Mouse (Mus musculus): Measurements from ENCODE around the gene Acaca.
"Not testable (repeated sequence)": the region's sequence is repeated elsewhere in the genome, so short reads cannot be mapped to it uniquely, and the experiment has no call there.

Acaca gene

GRCm38 (mm10) chr11:84324032-84324752, 194.7 kb downstream of the Acaca start:
- intact Hi-C loops (cut with DNase I) = no loop called here

- intact Hi-C loops (cut with DNase I) = no loop called here
These were observed 197.6 kb downstream of the Acaca start for GRCm38 (mm10) chr11:84327086-84327485.

- intact Hi-C loops (cut with DNase I) = no loop called here
These were observed 202.9 kb downstream of the Acaca start for GRCm38 (mm10) chr11:84332384-84332783.

GRCm38 (mm10) chr11:84332860-84333259, 203.4 kb downstream of the Acaca start:
- intact Hi-C loops (cut with DNase I) = no loop called here

- intact Hi-C loops (cut with DNase I) = not testable (repeated sequence)
These were observed 208.8 kb downstream of the Acaca start for GRCm38 (mm10) chr11:84338273-84338672.

- intact Hi-C loops (cut with DNase I) = no loop called here
These were observed 211.2 kb downstream of the Acaca start for GRCm38 (mm10) chr11:84340630-84341029.

- intact Hi-C loops (cut with DNase I) = no loop called here
These were observed 215.2 kb downstream of the Acaca start for GRCm38 (mm10) chr11:84344522-84345236.

GRCm38 (mm10) chr11:84347766-84348165, 218.3 kb downstream of the Acaca start:
- intact Hi-C loops (cut with DNase I) = no loop called here

- intact Hi-C loops (cut with DNase I) = no loop called here
These were observed 219.7 kb downstream of the Acaca start for GRCm38 (mm10) chr11:84348843-84349825.

- intact Hi-C loops (cut with DNase I) = no loop called here
These were observed 221.7 kb downstream of the Acaca start for GRCm38 (mm10) chr11:84351150-84351549.

GRCm38 (mm10) chr11:84353058-84353726, 223.7 kb downstream of the Acaca start:
- intact Hi-C loops (cut with DNase I) = no loop called here

GRCm38 (mm10) chr11:84357304-84357703, 227.8 kb downstream of the Acaca start:
- intact Hi-C loops (cut with DNase I) = no loop called here

- intact Hi-C loops (cut with DNase I) = no loop called here
These were observed 228.3 kb downstream of the Acaca start for GRCm38 (mm10) chr11:84357771-84358170.

GRCm38 (mm10) chr11:84361551-84361950, 232.1 kb downstream of the Acaca start:
- intact Hi-C loops (cut with DNase I) = no loop called here

- intact Hi-C loops (cut with DNase I) = no loop called here
These were observed 233.3 kb downstream of the Acaca start for GRCm38 (mm10) chr11:84362633-84363243.

GRCm38 (mm10) chr11:84365313-84365712, 235.8 kb downstream of the Acaca start:
- intact Hi-C loops (cut with DNase I) = no loop called here

- intact Hi-C loops (cut with DNase I) = no loop called here
These were observed 239.4 kb downstream of the Acaca start for GRCm38 (mm10) chr11:84368902-84369301.

- intact Hi-C loops (cut with DNase I) = no loop called here
These were observed 243.7 kb downstream of the Acaca start for GRCm38 (mm10) chr11:84373122-84373521.

GRCm38 (mm10) chr11:84375951-84376496, 246.6 kb downstream of the Acaca start:
- intact Hi-C loops (cut with DNase I) = no loop called here

Data from adrenal gland (tissue).